Mouse (Mus musculus): ENCODE measurements at regions not wholly inside any gene's neighbourhood (a gene's known extent, or its start where the extent isn't known, plus 50 kb on each side); places are given as distances from the start of the nearest gene placed in this dataset.

DNA sequence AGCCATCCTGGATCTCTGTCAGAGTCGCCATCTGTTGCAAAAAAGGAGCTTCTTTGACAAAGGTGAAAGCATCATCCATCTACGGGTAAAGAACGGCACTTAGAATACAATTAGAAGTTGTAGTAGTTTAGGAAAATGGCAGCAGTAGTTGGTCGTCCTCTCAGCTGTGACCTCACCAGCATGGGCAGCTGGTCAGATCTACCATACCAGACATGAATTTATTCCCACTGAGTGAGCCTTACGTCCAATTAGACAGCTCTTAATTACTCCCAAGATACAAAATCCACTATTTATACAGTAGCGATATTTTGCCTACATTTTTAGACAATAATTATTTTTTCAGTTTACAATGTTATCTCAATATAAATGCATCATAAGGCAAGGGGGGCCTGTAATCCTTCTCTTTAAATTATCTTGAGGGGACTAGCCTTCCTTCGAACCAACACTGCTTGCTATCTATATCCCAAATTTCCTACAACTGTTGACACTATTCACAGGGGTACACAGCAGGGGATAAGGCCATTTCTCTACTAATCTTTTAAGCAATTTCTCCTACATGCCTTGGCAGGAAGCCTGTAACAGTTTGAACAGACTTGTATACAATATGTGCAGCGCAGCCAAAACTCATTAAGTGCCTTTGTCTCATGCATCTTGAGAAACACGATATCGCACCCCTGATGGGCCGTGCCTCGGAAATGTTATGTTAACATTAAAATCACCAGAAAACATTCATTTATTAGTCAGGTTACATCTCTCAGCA, 131.9 kb upstream of the Samsn1 start:
- Histone ChIP-seq H3K4me2 (replicated peaks; ENCODE audit: low read depth, low read length, severe bottlenecking) (no peak overlapping the region), H3K27ac (replicated peaks; ENCODE audit: low read depth, low read length) (no peak overlapping the region), H3K27me3 (ENCODE audit: control insufficient read depth, insufficient read depth, low read length) (no peaks in the 10 kb centered on the region), H3K4me1 (ENCODE audit: control insufficient read depth, insufficient read depth, low read length) (no peaks in the 10 kb centered on the region), H3K9ac (ENCODE audit: low read depth, low read length, severe bottlenecking) (no peak overlapping the region), H3K4me3 (replicated peaks; ENCODE audit: low read length) (no peak overlapping the region), H3K36me3 (ENCODE audit: control insufficient read depth, insufficient read depth, low read length) (no peaks in the 10 kb centered on the region), H3K9me3 (ENCODE audit: control insufficient read depth, low read length) (no peaks in the 10 kb centered on the region)
- peak; percentile 62; the same call in 1 of the 2 replicates for ATAC-seq (ENCODE audit: low FRiP score, low read depth)
- peak; percentile 57 for DNase-seq (ENCODE audit: low spot score)
- 63% methylated on average over 12 of the region's 12 CpGs for WGBS
- no peak for TF ChIP-seq POLR2A (IDR thresholded peaks at IDR 0.05; ENCODE audit: borderline replicate concordance, extremely low read depth, insufficient read depth, insufficient read length)

DNA sequence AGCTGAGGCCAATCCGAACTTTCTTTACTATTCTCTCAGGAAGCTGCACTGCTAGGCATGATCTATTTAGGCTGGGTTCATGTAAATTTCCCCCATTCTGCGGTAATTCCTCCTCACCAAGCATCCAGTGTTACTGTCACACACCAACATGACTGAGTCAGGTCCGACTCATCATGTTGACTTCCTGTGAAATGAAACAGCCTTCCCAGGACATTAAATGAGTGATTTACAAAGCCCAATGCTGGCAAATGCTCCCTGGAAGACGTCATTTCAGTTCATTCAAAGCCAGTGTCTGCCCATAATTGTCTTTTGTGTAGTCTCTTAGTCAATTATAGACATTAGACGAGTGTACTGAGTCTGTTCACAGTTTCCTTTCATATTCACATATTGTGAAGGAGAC, 127.5 kb upstream of the Samsn1 start:
- Histone ChIP-seq H3K4me3 (replicated peaks; ENCODE audit: low read length) (no peak overlapping the region), H3K36me3 (ENCODE audit: control insufficient read depth, insufficient read depth, low read length) (no peaks in the 10 kb centered on the region), H3K27me3 (ENCODE audit: control insufficient read depth, insufficient read depth, low read length) (no peaks in the 10 kb centered on the region), H3K4me2 (replicated peaks; ENCODE audit: low read depth, low read length, severe bottlenecking) (no peak overlapping the region), H3K27ac (replicated peaks; ENCODE audit: low read depth, low read length) (no peak overlapping the region), H3K9ac (ENCODE audit: low read depth, low read length, severe bottlenecking) (no peak overlapping the region), H3K4me1 (ENCODE audit: control insufficient read depth, insufficient read depth, low read length) (no peaks in the 10 kb centered on the region), H3K9me3 (ENCODE audit: control insufficient read depth, low read length) (no peaks in the 10 kb centered on the region)
- no peak for ATAC-seq (ENCODE audit: low FRiP score, low read depth)
- 74% methylated on average over 5 of the region's 5 CpGs for WGBS
- DNase-seq (ENCODE audit: low spot score), result no peak
- no peak for TF ChIP-seq POLR2A (IDR thresholded peaks at IDR 0.05; ENCODE audit: borderline replicate concordance, extremely low read depth, insufficient read depth, insufficient read length)

DNA sequence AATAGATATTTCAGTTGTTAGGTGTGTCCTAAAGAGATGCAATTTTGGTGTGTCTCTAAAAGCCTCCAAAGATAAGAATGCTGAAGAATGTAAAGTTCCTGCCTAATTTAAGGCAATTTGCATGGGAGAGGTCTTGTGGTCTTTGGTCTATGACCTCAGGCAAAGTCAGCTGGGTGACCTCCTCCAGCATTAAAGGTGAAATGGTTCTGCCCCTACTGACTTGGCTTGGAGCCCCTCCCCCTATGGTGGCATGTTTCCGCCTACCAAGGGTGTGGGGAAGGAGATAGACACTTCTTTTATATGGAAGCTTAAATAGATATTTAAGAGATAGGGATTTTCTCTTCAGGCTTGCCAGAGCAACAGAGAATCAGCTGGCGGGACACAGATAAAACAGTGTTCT, 111.8 kb upstream of the Samsn1 start:
- no peaks in the 10 kb centered on the region for H3K4me1 ChIP-seq (ENCODE audit: control insufficient read depth, insufficient read depth, low read length)
- WGBS, result 87% methylated on average over 2 of the region's 2 CpGs

DNA sequence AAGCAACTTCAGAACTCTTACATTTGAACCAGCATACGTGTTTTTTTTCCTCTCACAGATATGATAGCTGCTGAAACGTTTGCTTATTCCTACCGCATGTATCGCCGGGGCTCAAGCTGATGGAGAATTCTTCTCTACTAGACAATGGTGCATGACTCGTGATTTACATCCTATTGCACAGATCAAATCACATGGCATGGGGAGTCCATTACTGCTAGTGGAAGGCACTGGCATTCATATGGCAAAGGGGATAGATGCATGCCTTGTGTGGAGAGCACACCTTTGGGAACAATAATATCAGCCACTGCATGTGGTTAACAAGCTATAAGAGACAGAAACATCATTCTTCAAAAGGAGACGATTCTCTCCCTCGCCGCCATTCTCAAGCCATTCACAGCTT, 108.4 kb upstream of the Samsn1 start:
- no peak for TF ChIP-seq POLR2A (IDR thresholded peaks at IDR 0.05; ENCODE audit: borderline replicate concordance, extremely low read depth, insufficient read depth, insufficient read length)
- H3K9me3 ChIP-seq (ENCODE audit: control insufficient read depth, low read length), result no peaks in the 10 kb centered on the region
- WGBS, result 74% methylated on average over 9 of the region's 9 CpGs
- DNase-seq (ENCODE audit: low spot score) (no peak), ATAC-seq (ENCODE audit: low FRiP score, low read depth) (no peak)
- H3K9ac ChIP-seq (ENCODE audit: low read depth, low read length, severe bottlenecking), result no peak overlapping the region
- H3K27ac ChIP-seq (replicated peaks; ENCODE audit: low read depth, low read length), result no peak overlapping the region
- H3K4me1 ChIP-seq (ENCODE audit: control insufficient read depth, insufficient read depth, low read length), result no peaks in the 10 kb centered on the region
- no peaks in the 10 kb centered on the region for H3K36me3 ChIP-seq (ENCODE audit: control insufficient read depth, insufficient read depth, low read length)
- no peaks in the 10 kb centered on the region for H3K27me3 ChIP-seq (ENCODE audit: control insufficient read depth, insufficient read depth, low read length)
- H3K4me2 ChIP-seq (replicated peaks; ENCODE audit: low read depth, low read length, severe bottlenecking), result no peak overlapping the region
- no peak overlapping the region for H3K4me3 ChIP-seq (replicated peaks; ENCODE audit: low read length)

More for the DNA sequence above, 111.8 kb upstream of the Samsn1 start:
- Histone ChIP-seq H3K27me3 (ENCODE audit: control insufficient read depth, insufficient read depth, low read length) (no peaks in the 10 kb centered on the region), H3K4me3 (replicated peaks; ENCODE audit: low read length) (no peak overlapping the region), H3K4me2 (replicated peaks; ENCODE audit: low read depth, low read length, severe bottlenecking) (no peak overlapping the region), H3K27ac (replicated peaks; ENCODE audit: low read depth, low read length) (no peak overlapping the region), H3K9me3 (ENCODE audit: control insufficient read depth, low read length) (no peaks in the 10 kb centered on the region), H3K9ac (ENCODE audit: low read depth, low read length, severe bottlenecking) (no peak overlapping the region), H3K36me3 (ENCODE audit: control insufficient read depth, insufficient read depth, low read length) (no peaks in the 10 kb centered on the region)
- DNase-seq (ENCODE audit: low spot score) (no peak), ATAC-seq (ENCODE audit: low FRiP score, low read depth) (no peak)
- TF ChIP-seq POLR2A (IDR thresholded peaks at IDR 0.05; ENCODE audit: borderline replicate concordance, extremely low read depth, insufficient read depth, insufficient read length), result no peak

DNA sequence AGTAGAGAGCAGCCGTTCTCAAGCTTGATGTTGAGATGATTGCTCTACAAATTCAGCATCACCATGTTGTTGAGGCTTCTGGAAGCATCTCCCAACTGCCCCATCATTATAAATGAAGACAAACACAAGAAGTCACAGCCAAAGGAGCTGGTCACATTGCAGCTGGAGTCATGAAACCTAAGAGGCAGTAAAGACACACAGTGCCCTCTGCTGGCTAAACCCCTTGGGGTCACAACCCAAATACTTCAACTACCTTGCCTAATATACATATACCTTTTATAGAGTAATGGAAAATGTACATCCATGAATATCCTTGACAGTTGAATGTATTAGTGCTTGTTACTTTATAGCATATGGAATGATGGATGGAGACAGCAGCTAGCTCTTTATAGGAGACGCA, 107.9 kb upstream of the Samsn1 start:
- ATAC-seq (ENCODE audit: low FRiP score, low read depth) (no peak), DNase-seq (ENCODE audit: low spot score) (no peak)
- Histone ChIP-seq H3K9me3 (ENCODE audit: control insufficient read depth, low read length) (no peaks in the 10 kb centered on the region), H3K36me3 (ENCODE audit: control insufficient read depth, insufficient read depth, low read length) (no peaks in the 10 kb centered on the region), H3K4me1 (ENCODE audit: control insufficient read depth, insufficient read depth, low read length) (no peaks in the 10 kb centered on the region), H3K27me3 (ENCODE audit: control insufficient read depth, insufficient read depth, low read length) (no peaks in the 10 kb centered on the region), H3K27ac (replicated peaks; ENCODE audit: low read depth, low read length) (no peak overlapping the region), H3K4me2 (replicated peaks; ENCODE audit: low read depth, low read length, severe bottlenecking) (no peak overlapping the region), H3K9ac (ENCODE audit: low read depth, low read length, severe bottlenecking) (no peak overlapping the region), H3K4me3 (replicated peaks; ENCODE audit: low read length) (no peak overlapping the region)
- no peak for TF ChIP-seq POLR2A (IDR thresholded peaks at IDR 0.05; ENCODE audit: borderline replicate concordance, extremely low read depth, insufficient read depth, insufficient read length)
- whole genome bisulfite sequencing, result 93% methylated on average over 2 of the region's 2 CpGs

Data from limb, embryonic 14.5 days (tissue).